Mouse (Mus musculus) embryonic facial prominence, embryonic 14.5 days (tissue): ENCODE data around the gene Cyp2d12. TPM values are rescaled to one million over a fixed set of nuclear protein-coding genes. Genes with fewer than 3 reads are reported as not detected.
"Not testable (repeated sequence)": the region's sequence is repeated elsewhere in the genome, so short reads cannot be mapped to it uniquely, and the experiment has no call there.

Experiments
- ATAC-seq: fragments of 200-750 bp; cut with Nextera tagmentation; 2 replicates; pipeline ENCODE4 v1.8.0; 2017; ENCODE audit warnings: low read depth, moderate number of reproducible peaks, moderate TSS enrichment
- DNase-seq: peaks from one replicate; pipeline ENCODE4 v3.0.0-alpha.2; 2015; ENCODE audit warnings: low spot score
- H3K27ac ChIP-seq: fragments of 300-500 bp; sonication (generic); replicated peaks from 2 replicates; pipeline ENCODE4 v1.5.1; 2014; ENCODE audit warnings: low read depth, mild to moderate bottlenecking, low read length, moderate library complexity
- H3K27me3 ChIP-seq: fragments of 300-500 bp; sonication (generic); replicated peaks from 2 replicates; pipeline ENCODE4 v1.6.1; 2014; ENCODE audit warnings: low read length; ENCODE audit not compliant: control insufficient read depth, insufficient read depth
- H3K36me3 ChIP-seq: fragments of 300-500 bp; sonication (generic); 2 replicates; pipeline ENCODE4 v1.6.1; 2014; ENCODE audit warnings: low read length, mixed read lengths; ENCODE audit not compliant: control insufficient read depth, insufficient read depth
- H3K4me1 ChIP-seq: fragments of 300-500 bp; sonication (generic); 2 replicates; pipeline ENCODE4 v1.6.1; 2014; ENCODE audit warnings: antibody characterized with exemption, low read length; ENCODE audit not compliant: control insufficient read depth, insufficient read depth
- H3K4me2 ChIP-seq: fragments of 300-500 bp; sonication (generic); 2 replicates; pipeline ENCODE4 v1.6.1; 2014; ENCODE audit warnings: low read depth, mild to moderate bottlenecking, low read length, moderate library complexity, mixed read lengths
- H3K4me3 ChIP-seq: fragments of 300-500 bp; sonication (generic); 2 replicates; pipeline ENCODE4 v1.5.1; 2014; ENCODE audit warnings: low read depth, mild to moderate bottlenecking, low read length
- H3K9ac ChIP-seq: fragments of 300-500 bp; sonication (generic); 2 replicates; pipeline ENCODE4 v1.6.1; 2014; ENCODE audit warnings: low read depth, mild to moderate bottlenecking, low read length, moderate library complexity, mixed read lengths
- H3K9me3 ChIP-seq: fragments of 300-500 bp; sonication (generic); 2 replicates; pipeline ENCODE4 v1.6.1; 2016; ENCODE audit warnings: low read length; ENCODE audit not compliant: control insufficient read depth
- WGBS: fragments of 180-500 bp; shearing (Covaris S2); extraction: QIAGEN DNeasy Blood & Tissue Kit; methylation state at CpG from one replicate; pipeline ENCODE4 v1.1.7; 2014; 5-methylcytosine and 5-hydroxymethylcytosine counted together
- microRNA-seq: library from miRNA; unstranded; fragments of <30 nt; microRNA quantifications from one replicate; pipeline ENCODE4, GENCODE M21; 2016; ENCODE audit warnings: borderline number of aligned reads
- polyA plus RNA-seq: library from polyadenylated mRNA; unstranded; fragments of >200 nt; fragmentation: Nextera tagmentation; extraction: Ambion mirVana; gene quantifications from 2 replicates; pipeline ENCODE4 v1.2.1, GENCODE M21; 2014

The Cyp2d12 gene
- polyA plus RNA-seq, 1 experiment from 2014 or later = not detected

DNA sequence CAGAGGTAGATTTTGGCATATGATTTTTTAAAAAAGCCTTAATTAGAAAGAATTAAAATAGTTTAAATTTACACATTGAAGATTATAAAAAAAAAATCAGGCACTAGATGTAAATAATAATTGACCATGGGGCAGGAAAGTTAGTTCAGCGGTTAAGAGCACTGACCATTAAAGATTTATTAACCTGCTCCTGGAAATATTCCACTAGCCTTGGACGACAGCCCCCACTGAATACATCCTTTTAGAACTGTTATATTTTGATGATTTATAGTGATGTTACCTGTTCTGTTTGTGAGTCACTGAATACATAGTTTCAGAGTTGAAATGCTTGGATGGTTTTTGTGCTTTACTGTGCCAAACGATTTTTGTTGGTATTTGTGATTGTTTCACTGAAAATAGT is 11.9 kb upstream of the Cyp2d12 start:
- H3K36me3 ChIP-seq, H3K9me3 ChIP-seq, H3K4me1 ChIP-seq, H3K27ac ChIP-seq, H3K9ac ChIP-seq, H3K27me3 ChIP-seq, DNase-seq, ATAC-seq, H3K4me2 ChIP-seq, H3K4me3 ChIP-seq: not testable (repeated sequence)
- 75% methylated on average over 3 of the region's 3 CpGs for WGBS

DNA sequence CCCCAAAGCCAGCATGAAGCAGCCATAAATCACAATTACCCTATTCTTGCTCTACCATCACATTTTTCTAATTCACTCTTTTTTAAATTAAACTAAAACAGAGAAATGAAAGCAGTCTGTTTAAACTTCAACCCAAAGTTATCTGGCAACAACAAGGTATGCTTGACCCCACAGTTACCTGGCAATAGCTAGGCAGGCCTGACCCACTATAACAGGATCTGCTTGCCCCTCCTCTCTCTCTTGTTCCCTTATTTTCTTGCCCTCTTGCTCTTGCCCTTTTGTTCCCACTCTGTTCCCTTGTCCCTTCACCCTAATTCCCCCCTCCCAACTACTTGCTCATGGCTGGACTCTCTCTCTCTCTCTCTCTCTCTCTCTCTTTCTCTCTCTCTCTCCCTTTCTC is 10.3 kb upstream of the Cyp2d12 start:
- not testable (repeated sequence) for H3K27me3 ChIP-seq, DNase-seq, H3K4me3 ChIP-seq, H3K4me2 ChIP-seq, ATAC-seq, H3K36me3 ChIP-seq, H3K9ac ChIP-seq, H3K4me1 ChIP-seq, H3K9me3 ChIP-seq, H3K27ac ChIP-seq

DNA sequence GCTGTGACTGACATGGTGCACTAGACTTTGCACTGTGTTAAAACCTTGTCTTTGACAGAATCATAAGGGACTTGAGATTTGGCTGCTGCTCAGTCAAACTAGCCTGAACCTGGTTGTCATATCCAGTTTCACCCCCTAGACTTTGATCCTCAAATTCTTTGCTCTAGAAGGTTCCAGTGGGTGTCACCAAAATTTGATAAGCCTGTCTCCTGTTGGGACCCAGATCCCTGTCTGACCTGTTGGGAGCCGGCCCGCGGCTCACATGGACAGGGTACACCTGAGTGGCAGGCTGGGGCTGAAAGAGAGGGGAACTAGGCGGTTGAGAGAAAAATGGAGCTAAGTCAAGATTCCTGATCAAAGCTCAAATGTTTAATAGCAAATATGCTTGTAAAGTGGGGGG is 7.1 kb upstream of the Cyp2d12 start:
- not testable (repeated sequence) for H3K27ac ChIP-seq, H3K9me3 ChIP-seq, H3K27me3 ChIP-seq, H3K4me1 ChIP-seq, H3K4me2 ChIP-seq, H3K9ac ChIP-seq, ATAC-seq, H3K4me3 ChIP-seq, H3K36me3 ChIP-seq, DNase-seq
- WGBS = 85% methylated on average over 4 of the region's 4 CpGs

DNA sequence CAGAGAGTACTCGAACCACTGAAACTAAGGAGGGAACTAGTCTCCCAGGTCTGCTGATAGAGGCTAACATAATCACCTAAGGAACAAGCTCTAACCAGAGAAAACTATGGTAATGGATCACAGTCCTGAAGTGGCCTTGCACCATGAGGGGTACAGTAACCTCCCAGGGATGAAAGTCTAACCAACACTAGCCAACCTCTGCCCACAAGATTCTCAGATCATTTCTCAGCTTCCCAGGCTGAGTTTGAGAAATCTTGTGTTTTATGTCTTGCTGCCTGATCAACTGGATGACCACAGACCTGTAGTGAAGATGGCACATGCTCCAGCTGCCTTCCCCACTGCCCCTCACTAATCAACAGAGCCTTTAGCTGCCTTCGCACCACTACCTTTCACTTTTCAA is 1.7 kb upstream of the Cyp2d12 start:
- not testable (repeated sequence) for H3K9me3 ChIP-seq, H3K9ac ChIP-seq, DNase-seq, H3K4me3 ChIP-seq, H3K4me2 ChIP-seq, H3K27ac ChIP-seq, ATAC-seq, H3K4me1 ChIP-seq, H3K27me3 ChIP-seq, H3K36me3 ChIP-seq
- 88% methylated on average over 2 of the region's 2 CpGs for WGBS

DNA sequence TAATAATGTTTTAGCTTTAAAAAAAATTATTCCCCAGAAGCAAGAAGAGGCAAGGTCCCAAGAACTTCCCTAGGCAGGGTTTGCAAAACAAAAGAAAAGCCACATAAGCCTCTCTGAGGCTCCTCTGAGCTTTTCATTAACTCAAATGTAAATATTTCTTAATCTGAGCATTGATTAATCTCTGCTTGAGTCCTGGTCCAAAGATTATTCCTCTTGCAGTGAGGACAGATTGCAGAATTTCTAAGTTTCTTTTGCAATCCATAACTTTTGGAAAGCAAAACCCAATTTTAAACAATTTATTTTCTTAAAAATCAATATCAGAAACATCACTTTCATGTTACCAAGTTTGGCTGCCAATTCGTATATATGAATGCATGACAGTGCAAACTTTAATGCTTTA is 18.0 kb downstream of the Cyp2d12 start:
- H3K9me3 ChIP-seq = no peaks in the 10 kb centered on the region
- ATAC-seq (no peak), DNase-seq (no peak)
- no peaks in the 10 kb centered on the region for H3K4me1 ChIP-seq
- no peak overlapping the region for H3K4me2 ChIP-seq
- H3K27me3 ChIP-seq = no peaks in the 10 kb centered on the region
- H3K36me3 ChIP-seq = no peaks in the 10 kb centered on the region
- WGBS = 81% methylated on average over 1 of the region's 1 CpGs
- H3K27ac ChIP-seq = no peak overlapping the region
- H3K9ac ChIP-seq = no peak overlapping the region
- no peak overlapping the region for H3K4me3 ChIP-seq

DNA sequence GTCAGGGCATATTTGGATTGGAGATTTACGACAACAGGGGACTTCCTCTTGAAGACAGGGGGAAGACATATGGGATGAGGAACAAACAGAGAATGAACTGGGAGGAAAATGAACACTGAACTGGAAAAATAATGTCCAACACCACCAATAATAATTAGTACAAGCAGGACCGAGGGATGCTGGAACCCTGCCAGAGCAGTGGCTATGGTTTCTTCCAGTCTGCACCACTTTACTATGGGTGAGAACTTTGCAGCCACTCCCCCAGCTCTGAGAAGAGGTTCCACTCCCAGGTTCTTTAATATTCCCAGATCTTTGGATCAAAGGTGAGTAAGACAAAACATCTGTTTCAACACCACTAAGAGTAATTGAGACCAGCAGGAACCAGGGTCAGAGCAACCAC is 24.2 kb downstream of the Cyp2d12 start:
- WGBS = 68% methylated on average over 2 of the region's 2 CpGs
- DNase-seq (no peak), ATAC-seq (no peak)
- Histone ChIP-seq H3K4me2 (no peak overlapping the region), H3K4me3 (no peak overlapping the region), H3K4me1 (no peaks in the 10 kb centered on the region), H3K9ac (no peak overlapping the region), H3K27ac (no peak overlapping the region), H3K36me3 (no peaks in the 10 kb centered on the region), H3K9me3 (no peaks in the 10 kb centered on the region), H3K27me3 (no peaks in the 10 kb centered on the region)

DNA sequence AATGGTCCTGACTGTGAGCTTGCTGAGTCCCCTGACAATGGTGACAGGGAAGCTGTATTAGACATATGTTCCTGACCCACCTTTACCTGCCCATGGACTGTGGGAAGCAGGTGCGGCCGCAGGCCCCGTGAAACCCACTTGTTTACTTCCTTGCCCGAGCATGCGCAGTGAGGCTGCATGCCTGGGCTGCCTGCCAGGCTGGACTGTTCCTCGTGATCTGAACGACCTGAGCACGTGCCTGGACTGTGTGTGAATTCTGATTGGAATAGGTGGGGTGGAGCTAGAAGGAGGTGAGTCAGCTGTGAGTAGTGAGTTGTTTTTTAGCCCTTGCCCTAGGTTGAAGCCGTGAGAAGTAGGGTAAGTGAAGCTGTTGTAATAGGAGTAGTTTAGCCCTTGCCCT is 27.7 kb downstream of the Cyp2d12 start:
- DNase-seq (no peak), ATAC-seq (no peak)
- Histone ChIP-seq H3K9me3 (no peaks in the 10 kb centered on the region), H3K4me3 (no peak overlapping the region), H3K27ac (no peak overlapping the region), H3K4me1 (no peaks in the 10 kb centered on the region), H3K27me3 (no peaks in the 10 kb centered on the region), H3K36me3 (no peaks in the 10 kb centered on the region), H3K9ac (no peak overlapping the region), H3K4me2 (no peak overlapping the region)
- 78% methylated on average over 9 of the region's 9 CpGs for WGBS

Small RNA genes lying within 50 kb of the gene (microRNA-seq; reads per million reads assigned to microRNA genes)
- not detected for gene Gm27924
- gene Gm28023 = not detected

Other genes with a start within 250 kb of the Cyp2d12 start
- 55.7 and 65.8 TPM in 2 replicates for gene Naga, start 216.1 kb upstream of the Cyp2d12 start, polyA plus RNA-seq
- 12.9 and 15.3 TPM in 2 replicates for gene Pheta2, start 216.1 kb upstream of the Cyp2d12 start, polyA plus RNA-seq
- gene Smdt1, start 216.1 kb upstream of the Cyp2d12 start, polyA plus RNA-seq = 242 and 262 TPM in 2 replicates
- gene Ndufa6, start 200.8 kb upstream of the Cyp2d12 start, polyA plus RNA-seq = 325 and 390 TPM in 2 replicates
- gene Cyp2d22, start 174.8 kb upstream of the Cyp2d12 start, polyA plus RNA-seq = 5.4 and 5.6 TPM in 2 replicates
- not detected in 2 replicates for gene Cyp2d11, start 161.1 kb upstream of the Cyp2d12 start, polyA plus RNA-seq
- not detected in 2 replicates for gene Cyp2d10, start 147.9 kb upstream of the Cyp2d12 start, polyA plus RNA-seq
- gene Cyp2d9, start 121.6 kb upstream of the Cyp2d12 start, polyA plus RNA-seq = not detected in 2 replicates
- gene Cyp2d34, start 65.9 kb downstream of the Cyp2d12 start, polyA plus RNA-seq = not detected in 2 replicates
- not detected in 2 replicates for gene Cyp2d40, start 209.1 kb downstream of the Cyp2d12 start, polyA plus RNA-seq
- gene Cyp2d26, start 239.2 kb downstream of the Cyp2d12 start, polyA plus RNA-seq = not detected in 2 replicates